Mouse (Mus musculus) hindbrain, postnatal 0 days (tissue): Measurements from ENCODE around the gene Slc48a1. TPM values are rescaled to one million over a fixed set of nuclear protein-coding genes. Genes with fewer than 3 reads are reported as not detected.
A peak's percentile ranks its signal among the peaks of the same experiment; 100 is the strongest.

Experiments used
- ATAC-seq: fragments of 200-750 bp; cut with Nextera tagmentation; 2 replicates; pipeline ENCODE4 v1.8.0; 2017; ENCODE audit warnings: mild to moderate bottlenecking, moderate TSS enrichment, moderate library complexity
- DNase-seq: peaks from one replicate; pipeline ENCODE4 v3.0.0-alpha.2; 2015; ENCODE audit warnings: low spot score
- H3K27ac ChIP-seq: fragments of 300-500 bp; sonication (generic); 2 replicates; pipeline ENCODE4 v1.5.1; 2014; ENCODE audit warnings: mild to moderate bottlenecking
- H3K27me3 ChIP-seq: fragments of 300-500 bp; sonication (generic); 2 replicates; pipeline ENCODE4 v1.6.1; 2014; ENCODE audit warnings: low read length, mixed read lengths; ENCODE audit not compliant: insufficient read depth
- H3K36me3 ChIP-seq: fragments of 300-500 bp; sonication (generic); 2 replicates; pipeline ENCODE4 v1.6.1; 2014; ENCODE audit warnings: low read length, mixed read lengths; ENCODE audit not compliant: insufficient read depth
- H3K4me1 ChIP-seq: fragments of 300-500 bp; sonication (generic); 2 replicates; pipeline ENCODE4 v1.6.1; 2014; ENCODE audit warnings: antibody characterized with exemption, low read length, mixed read lengths; ENCODE audit not compliant: insufficient read depth
- H3K4me2 ChIP-seq: fragments of 300-500 bp; sonication (generic); 2 replicates; pipeline ENCODE4 v1.6.1; 2014; ENCODE audit warnings: low read depth, mild to moderate bottlenecking, low read length, moderate library complexity, mixed read lengths
- H3K4me3 ChIP-seq: fragments of 300-500 bp; sonication (generic); 2 replicates; pipeline ENCODE4 v1.5.1; 2014; ENCODE audit warnings: low read length
- H3K9ac ChIP-seq: fragments of 300-500 bp; sonication (generic); replicated peaks from 2 replicates; pipeline ENCODE4 v1.6.1; 2014; ENCODE audit warnings: mild to moderate bottlenecking, low read length, moderate library complexity, mixed read lengths
- H3K9me3 ChIP-seq: fragments of 300-500 bp; sonication (generic); 2 replicates; pipeline ENCODE4 v1.6.1; 2016; ENCODE audit warnings: low read length, mixed read lengths
- CTCF ChIP-seq: IDR thresholded peaks from 2 replicates; pipeline ENCODE4 v1.5.1; 2016; ENCODE audit warnings: antibody characterized with exemption, control low read depth, low read depth
- WGBS: fragments of 180-500 bp; shearing (Covaris S2); extraction: QIAGEN DNeasy Blood & Tissue Kit; methylation state at CpG from one replicate; pipeline ENCODE4 v1.1.7; 2014; 5-methylcytosine and 5-hydroxymethylcytosine counted together
- polyA plus RNA-seq: library from polyadenylated mRNA; unstranded; fragments of >200 nt; fragmentation: Nextera tagmentation; extraction: Ambion mirVana; gene quantifications from 2 replicates; pipeline ENCODE4 v1.2.1, GENCODE M21; 2015
- total RNA-seq: library from RNA; depleted of rRNA; stranded (reverse); fragments of >200 nt; gene quantifications from 2 replicates; pipeline ENCODE4 v1.2.3, GENCODE M21; 2014

Gene Slc48a1
- total and polyA plus RNA-seq, 2 experiments from 2014 or later: 89.3 to 152 TPM

- H3K27ac ChIP-seq: peak overlapping the region; percentile 36; the same call in 1 of the 2 replicates
- H3K4me3 ChIP-seq: no peak overlapping the region
- peaks cover 3% of the 10 kb centered on the region; the same call in 1 of the 2 replicates for H3K4me1 ChIP-seq
- WGBS: 77% methylated on average over 12 of the region's 12 CpGs
- DNase-seq: no peak
- TF ChIP-seq CTCF: no peak
- H3K36me3 ChIP-seq: no peaks in the 10 kb centered on the region
- no peaks in the 10 kb centered on the region for H3K9me3 ChIP-seq
- no peak for ATAC-seq
- H3K4me2 ChIP-seq: no peak overlapping the region
- no peaks in the 10 kb centered on the region for H3K27me3 ChIP-seq
- no peak overlapping the region for H3K9ac ChIP-seq
Observed at GRCm38 (mm10) chr15:97741662-97742061, 36.7 kb upstream of the Slc48a1 start.

GRCm38 (mm10) chr15:97742074-97742473 lies 36.2 kb upstream of the Slc48a1 start:
- Histone ChIP-seq H3K4me1 (peaks cover 3% of the 10 kb centered on the region; the same call in 1 of the 2 replicates), H3K36me3 (no peaks in the 10 kb centered on the region), H3K27ac (peak overlapping the region; percentile 36; the same call in 1 of the 2 replicates), H3K9ac (0 out of 2 replicates have a peak overlapping the region, but pooled peaks have one; percentile 9), H3K4me2 (no peak overlapping the region), H3K4me3 (no peak overlapping the region), H3K9me3 (no peaks in the 10 kb centered on the region), H3K27me3 (no peaks in the 10 kb centered on the region)
- no peak for ATAC-seq
- no peak for TF ChIP-seq CTCF
- no peak for DNase-seq
- WGBS: 62% methylated on average over 7 of the region's 7 CpGs

GRCm38 (mm10) chr15:97742600-97742999 lies 35.7 kb upstream of the Slc48a1 start:
- 62% methylated on average over 4 of the region's 4 CpGs for WGBS
- DNase-seq (no peak), ATAC-seq (no peak)
- TF ChIP-seq CTCF: no peak
- Histone ChIP-seq H3K36me3 (no peaks in the 10 kb centered on the region), H3K27ac (0 out of 2 replicates have a peak overlapping the region, but pooled peaks have one; percentile 36), H3K9ac (0 out of 2 replicates have a peak overlapping the region, but pooled peaks have one; percentile 9), H3K27me3 (no peaks in the 10 kb centered on the region), H3K9me3 (no peaks in the 10 kb centered on the region), H3K4me3 (no peak overlapping the region), H3K4me1 (peaks cover 3% of the 10 kb centered on the region; the same call in 1 of the 2 replicates), H3K4me2 (no peak overlapping the region)

GRCm38 (mm10) chr15:97743210-97743609 lies 35.1 kb upstream of the Slc48a1 start:
- H3K4me1 ChIP-seq: peaks cover 3% of the 10 kb centered on the region; the same call in 1 of the 2 replicates
- TF ChIP-seq CTCF: no peak
- H3K36me3 ChIP-seq: no peaks in the 10 kb centered on the region
- H3K9me3 ChIP-seq: no peaks in the 10 kb centered on the region
- no peak overlapping the region for H3K9ac ChIP-seq
- H3K27me3 ChIP-seq: no peaks in the 10 kb centered on the region
- H3K4me3 ChIP-seq: no peak overlapping the region
- WGBS: 82% methylated on average over 5 of the region's 5 CpGs
- ATAC-seq: no peak
- no peak for DNase-seq
- H3K27ac ChIP-seq: no peak overlapping the region
- H3K4me2 ChIP-seq: no peak overlapping the region

GRCm38 (mm10) chr15:97743961-97744525 lies 34.3 kb upstream of the Slc48a1 start:
- no peak for DNase-seq

GRCm38 (mm10) chr15:97744930-97745329 lies 33.4 kb upstream of the Slc48a1 start:
- H3K27me3 ChIP-seq: no peaks in the 10 kb centered on the region
- H3K4me3 ChIP-seq: no peak overlapping the region
- H3K36me3 ChIP-seq: peaks cover 13% of the 10 kb centered on the region; the same call in 1 of the 2 replicates
- no peak overlapping the region for H3K4me2 ChIP-seq
- TF ChIP-seq CTCF: no peak
- H3K4me1 ChIP-seq: peaks cover 4% of the 10 kb centered on the region; the same call in 1 of the 2 replicates
- DNase-seq (peak; percentile 24), ATAC-seq (peak; percentile 56; the same call in 1 of the 2 replicates)
- no peak overlapping the region for H3K9ac ChIP-seq
- WGBS: 61% methylated on average over 10 of the region's 10 CpGs
- no peak overlapping the region for H3K27ac ChIP-seq
- H3K9me3 ChIP-seq: no peaks in the 10 kb centered on the region

More at GRCm38 (mm10) chr15:97743961-97744525, 34.3 kb upstream of the Slc48a1 start:
- H3K36me3 ChIP-seq: peaks cover 6% of the 10 kb centered on the region; the same call in 1 of the 2 replicates
- no peak overlapping the region for H3K9ac ChIP-seq
- ATAC-seq: no peak
- WGBS: 71% methylated on average over 12 of the region's 12 CpGs
- H3K4me1 ChIP-seq: peaks cover 3% of the 10 kb centered on the region; the same call in 1 of the 2 replicates
- H3K9me3 ChIP-seq: no peaks in the 10 kb centered on the region
- no peaks in the 10 kb centered on the region for H3K27me3 ChIP-seq
- H3K4me3 ChIP-seq: no peak overlapping the region
- TF ChIP-seq CTCF: no peak
- H3K27ac ChIP-seq: no peak overlapping the region
- H3K4me2 ChIP-seq: no peak overlapping the region

- no peaks in the 10 kb centered on the region for H3K27me3 ChIP-seq
- no peak overlapping the region for H3K27ac ChIP-seq
- ATAC-seq (no peak; the same call in 1 of the 2 replicates), DNase-seq (no peak)
- no peak overlapping the region for H3K4me3 ChIP-seq
- no peaks in the 10 kb centered on the region for H3K9me3 ChIP-seq
- peaks cover 8% of the 10 kb centered on the region for H3K4me1 ChIP-seq
- TF ChIP-seq CTCF: no peak
- H3K9ac ChIP-seq: no peak overlapping the region
- 59% methylated on average over 10 of the region's 10 CpGs for WGBS
- no peak overlapping the region for H3K4me2 ChIP-seq
- peaks cover 13% of the 10 kb centered on the region; the same call in 1 of the 2 replicates for H3K36me3 ChIP-seq
Observed at GRCm38 (mm10) chr15:97745331-97745730, 33.0 kb upstream of the Slc48a1 start.
